Mouse (Mus musculus): Measurements from ENCODE around the gene Tmem106c. TPM values are rescaled to one million over a fixed set of nuclear protein-coding genes. Genes with fewer than 3 reads are reported as not detected.

The Tmem106c gene
- polyA plus RNA-seq, 1 experiment from 2014 or later = 30.3 TPM

DNA sequence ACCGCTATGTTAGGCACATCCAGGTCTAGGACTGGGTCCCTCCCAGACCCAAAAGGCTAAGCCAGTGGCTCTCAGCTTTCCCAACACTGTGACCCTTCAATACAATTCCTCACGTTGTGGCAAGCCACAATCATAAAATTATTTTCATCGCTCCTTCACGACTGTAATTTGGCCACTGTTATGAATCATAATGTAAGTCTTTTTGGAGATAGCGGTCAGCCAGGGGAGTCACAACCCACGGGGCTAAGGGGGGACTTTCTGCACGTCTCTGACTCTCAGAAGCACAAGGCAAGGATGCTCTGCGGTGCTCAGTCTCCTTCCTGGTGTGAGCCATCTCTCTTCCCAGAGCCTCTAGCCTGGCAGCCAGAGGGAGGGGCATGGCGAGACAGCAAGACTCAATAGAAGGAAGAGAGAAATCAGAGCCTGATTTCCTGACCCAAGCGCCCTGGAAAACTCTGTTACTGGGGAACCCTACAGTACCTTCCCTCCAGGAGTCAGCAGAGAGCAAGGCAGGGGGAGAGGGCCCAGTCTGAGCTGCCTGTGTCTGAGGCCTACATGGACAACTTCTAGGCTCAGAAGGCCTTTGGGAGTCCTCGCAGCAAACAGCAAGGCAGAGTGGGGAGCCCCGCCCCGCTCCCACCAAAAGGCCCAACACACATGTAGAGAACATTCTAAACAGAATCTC is 28.2 kb downstream of the Tmem106c start:
- Histone ChIP-seq H3K36me3 (ENCODE audit: insufficient read depth, low read length) (no peaks in the 10 kb centered on the region), H3K4me1 (ENCODE audit: insufficient read depth, low read depth, low read length) (no peaks in the 10 kb centered on the region), H3K4me2 (replicated peaks; ENCODE audit: low read depth, low read length) (no peak overlapping the region), H3K9me3 (ENCODE audit: low read length) (no peaks in the 10 kb centered on the region), H3K27me3 (replicated peaks; ENCODE audit: insufficient read depth, low read length) (no peaks in the 10 kb centered on the region), H3K9ac (replicated peaks; ENCODE audit: low read depth) (no peak overlapping the region), H3K4me3 (ENCODE audit: low read depth, low read length) (no peak overlapping the region), H3K27ac (ENCODE audit: low read length) (no peak overlapping the region)
- DNase-seq (ENCODE audit: low spot score) (no peak), ATAC-seq (peak; percentile 20; the same call in 1 of the 2 replicates)
- 63% methylated on average over 13 of the region's 13 CpGs for WGBS
- TF ChIP-seq CTCF (IDR thresholded peaks at IDR 0.05) (peak; percentile 37; the same call in 1 of the 2 replicates), EP300 (IDR thresholded peaks at IDR 0.05) (no peak)

DNA sequence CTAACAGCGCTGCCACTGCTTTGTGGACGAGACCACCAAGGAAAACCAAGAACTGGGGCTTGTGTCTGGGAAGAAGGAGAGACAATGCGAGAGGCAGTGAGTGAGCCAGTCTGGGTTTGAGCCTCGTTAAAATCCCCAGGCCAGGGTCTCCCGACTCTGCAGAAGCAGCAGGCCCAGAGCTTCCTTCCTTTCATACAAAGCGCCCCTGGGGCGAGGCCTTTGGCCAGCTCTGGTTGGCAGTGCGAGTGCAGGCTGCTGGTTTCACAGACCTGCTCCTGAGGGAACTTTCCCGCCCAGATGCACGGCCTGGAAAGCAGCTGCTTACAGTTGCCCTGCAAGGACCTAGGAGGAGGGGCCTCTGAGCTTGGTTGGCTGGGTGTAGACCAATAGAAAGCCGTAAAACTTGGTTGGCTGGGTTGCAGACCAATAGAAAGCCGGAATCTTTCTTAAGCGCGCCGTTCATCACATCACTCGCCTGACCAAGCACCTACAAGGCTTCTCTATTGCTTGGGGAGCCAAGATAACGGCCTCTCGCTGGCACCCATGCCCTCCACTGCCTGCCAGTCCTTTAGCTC is 28.8 kb downstream of the Tmem106c start:
- no peak overlapping the region for H3K4me3 ChIP-seq (ENCODE audit: low read depth, low read length)
- ATAC-seq = peak; percentile 98
- H3K9me3 ChIP-seq (ENCODE audit: low read length) = no peaks in the 10 kb centered on the region
- no peak overlapping the region for H3K9ac ChIP-seq (replicated peaks; ENCODE audit: low read depth)
- no peaks in the 10 kb centered on the region for H3K4me1 ChIP-seq (ENCODE audit: insufficient read depth, low read depth, low read length)
- no peaks in the 10 kb centered on the region for H3K36me3 ChIP-seq (ENCODE audit: insufficient read depth, low read length)
- no peak overlapping the region for H3K27ac ChIP-seq (ENCODE audit: low read length)
- peak overlapping the region; percentile 30; the same call in 1 of the 2 replicates for H3K4me2 ChIP-seq (replicated peaks; ENCODE audit: low read depth, low read length)
- no peak for TF ChIP-seq EP300 (IDR thresholded peaks at IDR 0.05)
- no peak for TF ChIP-seq CTCF (IDR thresholded peaks at IDR 0.05)
- peak; percentile 94 for DNase-seq (ENCODE audit: low spot score)
- no peaks in the 10 kb centered on the region for H3K27me3 ChIP-seq (replicated peaks; ENCODE audit: insufficient read depth, low read length)
- WGBS = 9% methylated on average over 18 of the region's 18 CpGs

- no peaks in the 10 kb centered on the region for H3K36me3 ChIP-seq (ENCODE audit: insufficient read depth, low read length)
- ATAC-seq = no peak
- no peak overlapping the region for H3K27ac ChIP-seq (ENCODE audit: low read length)
- H3K9ac ChIP-seq (replicated peaks; ENCODE audit: low read depth) = no peak overlapping the region
- H3K9me3 ChIP-seq (ENCODE audit: low read length) = no peaks in the 10 kb centered on the region
- TF ChIP-seq EP300 (IDR thresholded peaks at IDR 0.05) = no peak
- no peak for TF ChIP-seq CTCF (IDR thresholded peaks at IDR 0.05)
- no peak overlapping the region for H3K4me3 ChIP-seq (ENCODE audit: low read depth, low read length)
- H3K4me1 ChIP-seq (ENCODE audit: insufficient read depth, low read depth, low read length) = 0 out of 2 replicates have a peak, but pooled peaks cover 7% of the 10 kb centered on the region
- peaks cover 19% of the 10 kb centered on the region for H3K27me3 ChIP-seq (replicated peaks; ENCODE audit: insufficient read depth, low read length)
- DNase-seq (ENCODE audit: low spot score) = peak; percentile 49
- WGBS = 46% methylated on average over 13 of the region's 13 CpGs
- H3K4me2 ChIP-seq (replicated peaks; ENCODE audit: low read depth, low read length) = no peak overlapping the region
Observed at GRCm38 (mm10) chr15:97996716-97997256, 32.8 kb downstream of the Tmem106c start.

GRCm38 (mm10) chr15:97999546-97999945 is 35.5 kb downstream of the Tmem106c start:
- Histone ChIP-seq H3K4me3 (ENCODE audit: low read depth, low read length) (no peak overlapping the region), H3K4me1 (ENCODE audit: insufficient read depth, low read depth, low read length) (peaks cover 21% of the 10 kb centered on the region; the same call in 1 of the 2 replicates), H3K27ac (ENCODE audit: low read length) (no peak overlapping the region), H3K4me2 (replicated peaks; ENCODE audit: low read depth, low read length) (no peak overlapping the region), H3K9me3 (ENCODE audit: low read length) (no peaks in the 10 kb centered on the region), H3K9ac (replicated peaks; ENCODE audit: low read depth) (no peak overlapping the region), H3K36me3 (ENCODE audit: insufficient read depth, low read length) (no peaks in the 10 kb centered on the region), H3K27me3 (replicated peaks; ENCODE audit: insufficient read depth, low read length) (peaks cover 46% of the 10 kb centered on the region)
- no peak for DNase-seq (ENCODE audit: low spot score)
- TF ChIP-seq EP300 (IDR thresholded peaks at IDR 0.05) (no peak), CTCF (IDR thresholded peaks at IDR 0.05) (no peak)
- ATAC-seq = no peak
- WGBS = 38% methylated on average over 12 of the region's 13 CpGs

DNA sequence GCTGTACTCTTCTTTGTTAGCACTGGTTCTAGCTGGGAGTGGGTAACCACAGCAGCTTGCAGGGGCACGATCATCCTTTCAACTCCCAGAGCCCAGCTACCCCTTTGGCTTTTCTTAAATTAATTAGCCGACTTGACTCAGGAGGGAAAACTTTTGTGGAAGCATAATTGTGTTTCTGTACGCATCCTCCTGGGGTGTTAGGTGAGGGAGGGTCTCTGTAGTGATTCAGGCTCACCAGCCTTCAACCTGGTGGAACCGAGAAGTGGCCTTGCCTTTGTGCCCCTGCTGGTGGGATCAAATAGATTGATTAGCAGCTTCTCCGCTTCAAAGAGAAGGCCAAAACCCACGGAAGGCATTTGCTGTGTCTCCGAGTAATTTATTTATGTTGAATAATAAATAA is 36.0 kb downstream of the Tmem106c start:
- no peak for TF ChIP-seq EP300 (IDR thresholded peaks at IDR 0.05)
- TF ChIP-seq CTCF (IDR thresholded peaks at IDR 0.05) = no peak
- 33% methylated on average over 7 of the region's 7 CpGs for WGBS
- no peak for ATAC-seq
- no peak overlapping the region for H3K9ac ChIP-seq (replicated peaks; ENCODE audit: low read depth)
- no peak overlapping the region for H3K27ac ChIP-seq (ENCODE audit: low read length)
- H3K4me3 ChIP-seq (ENCODE audit: low read depth, low read length) = no peak overlapping the region
- DNase-seq (ENCODE audit: low spot score) = no peak
- H3K9me3 ChIP-seq (ENCODE audit: low read length) = no peaks in the 10 kb centered on the region
- peaks cover 50% of the 10 kb centered on the region for H3K27me3 ChIP-seq (replicated peaks; ENCODE audit: insufficient read depth, low read length)
- H3K36me3 ChIP-seq (ENCODE audit: insufficient read depth, low read length) = no peaks in the 10 kb centered on the region
- peaks cover 24% of the 10 kb centered on the region; the same call in 1 of the 2 replicates for H3K4me1 ChIP-seq (ENCODE audit: insufficient read depth, low read depth, low read length)
- H3K4me2 ChIP-seq (replicated peaks; ENCODE audit: low read depth, low read length) = no peak overlapping the region

DNA sequence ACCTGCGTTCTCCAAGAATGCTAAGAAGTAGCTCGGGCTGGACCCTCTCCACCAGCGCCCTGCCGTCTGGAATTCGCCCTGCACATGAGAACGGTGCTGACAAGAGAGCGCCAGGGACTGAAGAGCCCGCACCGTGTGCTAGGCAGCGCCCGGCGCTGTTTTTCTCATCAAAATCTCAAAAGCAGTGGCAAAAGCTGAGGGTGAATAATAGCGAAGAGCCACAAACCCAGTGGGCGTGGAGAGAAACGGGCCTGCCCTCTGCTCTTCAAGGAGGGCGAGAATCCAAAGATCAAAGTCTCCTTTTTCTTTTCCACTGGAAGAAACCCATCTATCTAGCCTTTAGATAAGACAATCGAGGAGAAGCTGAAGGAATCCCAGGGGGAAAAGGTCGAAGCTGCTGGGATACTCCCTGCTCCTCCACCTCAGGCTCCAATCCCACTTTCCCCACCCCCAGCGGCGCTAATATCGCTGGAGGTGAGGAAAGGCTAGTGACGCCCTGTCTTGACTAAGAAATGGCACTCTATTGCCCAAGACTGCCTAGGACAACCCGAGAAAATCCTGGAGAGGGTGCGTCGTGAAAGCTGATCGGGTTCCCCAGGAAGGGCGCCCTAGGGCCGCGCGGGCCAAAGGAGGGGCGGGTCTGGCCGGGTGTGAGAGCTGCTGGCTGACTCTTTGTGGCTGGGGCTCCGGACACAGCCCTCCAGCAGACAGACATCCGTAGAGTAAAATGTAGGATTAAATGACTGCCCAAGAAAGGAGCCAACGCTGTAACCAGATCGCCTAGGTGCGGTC is 37.5 kb downstream of the Tmem106c start:
- Histone ChIP-seq H3K4me2 (replicated peaks; ENCODE audit: low read depth, low read length) (peak overlapping the region; percentile 51), H3K27me3 (replicated peaks; ENCODE audit: insufficient read depth, low read length) (peaks cover 63% of the 10 kb centered on the region), H3K4me1 (ENCODE audit: insufficient read depth, low read depth, low read length) (peaks cover 24% of the 10 kb centered on the region; the same call in 1 of the 2 replicates), H3K9ac (replicated peaks; ENCODE audit: low read depth) (no peak overlapping the region), H3K4me3 (ENCODE audit: low read depth, low read length) (peak overlapping the region; percentile 23), H3K9me3 (ENCODE audit: low read length) (no peaks in the 10 kb centered on the region), H3K27ac (ENCODE audit: low read length) (no peak overlapping the region), H3K36me3 (ENCODE audit: insufficient read depth, low read length) (no peaks in the 10 kb centered on the region)
- TF ChIP-seq EP300 (IDR thresholded peaks at IDR 0.05) = no peak
- TF ChIP-seq CTCF (IDR thresholded peaks at IDR 0.05) = peak; percentile 35; the same call in 1 of the 2 replicates
- 3% methylated on average over 37 of the region's 37 CpGs for WGBS
- ATAC-seq (peak; percentile 32; the same call in 1 of the 2 replicates), DNase-seq (ENCODE audit: low spot score) (peak; percentile 37)

Measured in lung, postnatal 0 days (tissue).